Mouse (Mus musculus): ENCODE data around the gene Slc47a1. TPM values are rescaled to one million over a fixed set of nuclear protein-coding genes. Genes with fewer than 3 reads are reported as not detected.

The Slc47a1 gene
- 3.0 and 3.3 TPM in 2 replicates for polyA plus RNA-seq (2015; fragmentation: Nextera tagmentation; extraction: Ambion mirVana)

DNA sequence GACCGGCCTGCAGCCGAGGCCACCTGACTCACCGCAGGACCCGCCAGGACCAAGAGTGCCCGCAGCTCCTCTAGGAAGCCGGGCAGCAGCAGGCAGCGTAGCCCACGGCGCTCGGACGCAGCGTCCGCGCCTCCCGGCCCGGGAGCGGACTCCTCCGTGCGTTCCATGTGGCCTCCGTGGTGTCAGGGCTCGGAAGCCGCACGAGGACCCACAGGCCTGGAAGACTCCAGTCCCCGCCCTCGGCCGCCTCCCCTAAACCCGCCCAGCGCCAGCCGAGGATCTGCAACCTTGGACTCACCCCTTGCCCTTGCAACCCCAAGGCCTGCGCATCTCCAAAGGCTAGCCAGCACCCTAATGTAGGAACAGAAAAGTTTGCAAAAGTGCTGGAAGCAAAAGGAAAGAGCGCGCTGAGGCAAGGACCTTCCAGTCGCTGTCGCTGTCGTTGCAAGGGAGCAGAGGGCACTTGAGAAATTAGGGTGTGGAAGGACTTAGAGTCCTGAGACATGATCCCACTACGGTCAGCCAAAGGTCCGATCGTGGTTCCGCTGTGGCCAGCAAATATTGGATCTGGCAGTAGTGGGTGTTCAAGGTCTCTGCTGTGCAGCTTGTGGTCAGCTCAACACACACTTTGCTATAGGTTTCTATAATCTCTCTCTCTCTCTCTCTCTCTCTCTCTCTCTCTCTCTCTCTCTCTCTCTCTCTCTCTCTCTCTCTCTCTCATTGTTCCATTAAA lies at the start of gene Slc47a1:
Gene Slc47a1 (minus strand): TSS at position 465 of the 733 bp plus-strand sequence.

DNA sequence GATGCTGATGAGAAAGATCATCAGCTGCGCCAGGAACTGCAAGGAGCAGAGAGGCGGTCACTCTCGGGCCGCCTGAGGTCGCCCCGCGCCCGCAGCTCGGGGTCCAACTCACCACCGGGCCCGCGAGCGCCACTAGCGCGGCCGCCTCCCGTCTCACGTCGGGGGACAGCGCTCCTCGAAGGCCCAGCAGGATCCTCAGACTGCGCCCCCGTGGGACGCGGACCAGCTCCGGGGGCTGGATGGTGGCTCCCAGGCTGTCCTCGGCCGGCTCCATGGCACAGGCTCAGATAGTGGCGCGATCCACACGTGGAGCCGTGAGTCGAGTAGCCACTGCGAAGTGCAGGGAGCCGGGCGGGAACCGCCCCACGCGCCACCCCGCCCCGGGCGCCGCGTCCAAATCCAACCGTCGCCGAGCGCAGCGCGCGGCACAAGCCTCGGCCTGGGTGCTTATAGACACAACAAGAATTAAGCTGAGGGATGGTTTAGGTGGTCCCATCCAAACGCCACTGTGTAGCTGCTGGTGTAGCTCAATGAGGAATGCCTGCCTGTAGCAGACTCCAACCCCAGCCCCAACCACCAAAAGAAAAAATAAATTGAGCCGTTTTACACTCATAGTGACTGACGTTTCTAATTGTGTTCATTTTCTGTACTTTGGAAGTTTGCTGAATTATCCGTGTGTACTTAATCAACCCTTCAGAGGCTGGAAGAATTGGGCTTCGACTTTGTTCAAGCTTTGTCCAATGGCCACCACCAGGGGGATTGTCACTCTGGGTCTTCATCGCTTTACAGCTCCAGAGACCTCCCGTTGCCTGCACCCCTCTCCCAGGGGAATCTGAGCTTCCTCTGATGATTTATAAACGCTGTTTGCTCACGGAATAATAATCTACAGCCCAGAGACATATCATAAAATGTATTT lies 35.4 kb downstream of the Slc47a1 start, which contains the start of gene Slc47a2:
Gene Slc47a2 (minus strand): TSS at position 356 of the 916 bp plus-strand sequence.

Other genes starting within 250 kb of the Slc47a1 start
- gene Usp22, start 203.3 kb downstream of the Slc47a1 start, polyA plus RNA-seq (2015; fragmentation: Nextera tagmentation; extraction: Ambion mirVana) = 31.5 and 32.3 TPM in 2 replicates
- gene Aldh3a1, start 170.8 kb downstream of the Slc47a1 start, polyA plus RNA-seq (2015; fragmentation: Nextera tagmentation; extraction: Ambion mirVana) = 0.07 and 0.15 TPM in 2 replicates
- gene Aldh3a2, start 110.9 kb downstream of the Slc47a1 start, polyA plus RNA-seq (2015; fragmentation: Nextera tagmentation; extraction: Ambion mirVana) = 28.6 and 29.1 TPM in 2 replicates
- gene Slc47a2, start 35.5 kb downstream of the Slc47a1 start, polyA plus RNA-seq (2015; fragmentation: Nextera tagmentation; extraction: Ambion mirVana) = not detected in 2 replicates
- gene Rnf112, start 75.8 kb upstream of the Slc47a1 start, polyA plus RNA-seq (2015; fragmentation: Nextera tagmentation; extraction: Ambion mirVana) = 0.17 and 0.25 TPM in 2 replicates
- 366 and 434 TPM in 2 replicates for gene Mfap4, start 107.1 kb upstream of the Slc47a1 start, polyA plus RNA-seq (2015; fragmentation: Nextera tagmentation; extraction: Ambion mirVana)
- 25.2 and 28.8 TPM in 2 replicates for gene Mapk7, start 116.1 kb upstream of the Slc47a1 start, polyA plus RNA-seq (2015; fragmentation: Nextera tagmentation; extraction: Ambion mirVana)
- 15.3 and 17.5 TPM in 2 replicates for gene B9d1, start 126.8 kb upstream of the Slc47a1 start, polyA plus RNA-seq (2015; fragmentation: Nextera tagmentation; extraction: Ambion mirVana)
- gene Epn2, start 201.3 kb upstream of the Slc47a1 start, polyA plus RNA-seq (2015; fragmentation: Nextera tagmentation; extraction: Ambion mirVana) = 26.0 and 34.3 TPM in 2 replicates